Mouse (Mus musculus) Patski (cell line): ENCODE measurements around the gene Ppp2ca. TPM values are rescaled to one million over a fixed set of nuclear protein-coding genes. Genes with fewer than 3 reads are reported as not detected.
A peak's percentile ranks its signal among the peaks of the same experiment; 100 is the strongest.

Source experiments
- ATAC-seq: fragments of 100-300 bp; one replicate; pipeline ENCODE4 v1.8.0; 2021
- CTCF ChIA-PET: fragments of 350-600 bp; sonication (Branson Sonifier 250); formaldehyde crosslinking; loops from one replicate; lab custom pipeline; 2022; ENCODE audit warnings: inconsistent platforms; lab: Charles Lee
- POLR2A ChIA-PET: fragments of 350-600 bp; sonication (Branson Sonifier 250); formaldehyde crosslinking; loops from one replicate; lab custom pipeline; 2022; ENCODE audit warnings: antibody characterized with exemption, inconsistent platforms; lab: Charles Lee
- DNase-seq: peaks from one replicate; pipeline ENCODE4 v3.0.0-alpha.2; 2011; ENCODE audit warnings: low read depth, low spot score
- H3K27me3 ChIP-seq: fragments of 371-371 bp; one replicate; pipeline ENCODE4 v1.5.1; 2021
- CTCF ChIP-seq: fragments of 100-300 bp; IDR thresholded peaks from one replicate; pipeline ENCODE4 v1.5.1; 2021
- in situ Hi-C: fragments of 300-500 bp; cut with MboI; formaldehyde crosslinking; loops from 3 replicates; pipeline ENCODE4 v1.11.1; 2018; ENCODE audit warnings: low pct_unique_long_range_greater_than_20kb, mixed read lengths
- polyA plus RNA-seq: library from polyadenylated mRNA; unstranded; gene quantifications from one replicate; pipeline ENCODE4 v1.2.3, GENCODE M21; 2021

The Ppp2ca gene
- polyA plus RNA-seq, 1 experiment from 2014 or later = 78.7 TPM

- TF ChIP-seq CTCF = no peak
- ATAC-seq (no peak), DNase-seq (no peak)
- in situ Hi-C loops = no loop called here
- CTCF ChIA-PET = interaction anchor here (1.3 kb wide), 1 partner anchor 277 kb away, joined by 3 read pairs; no protein-coding TSS in a partner anchor
- H3K27me3 ChIP-seq = no peaks in the 10 kb centered on the region
- POLR2A ChIA-PET = no interaction called here
Observed at GRCm38 (mm10) chr11:52094568-52094967, 3.9 kb upstream of the Ppp2ca start.

GRCm38 (mm10) chr11:52097016-52097415 is 1.5 kb upstream of the Ppp2ca start:
- TF ChIP-seq CTCF = no peak
- no peak for DNase-seq
- H3K27me3 ChIP-seq = no peaks in the 10 kb centered on the region
- POLR2A ChIA-PET = no interaction called here
- CTCF ChIA-PET = interaction anchor here (0.8 to 1.8 kb wide), 4 partner anchors 10 to 17 kb away, joined by 3 to 4 read pairs (median 4); no protein-coding TSS in a partner anchor
- in situ Hi-C loops = no loop called here
- no peak for ATAC-seq

GRCm38 (mm10) chr11:52097596-52097995 is 885 bp upstream of the Ppp2ca start:
- H3K27me3 ChIP-seq = no peaks in the 10 kb centered on the region
- TF ChIP-seq CTCF = no peak
- no peak for DNase-seq
- no peak for ATAC-seq
- in situ Hi-C loops = no loop called here
- POLR2A ChIA-PET = no interaction called here
- CTCF ChIA-PET = interaction anchor here (0.8 to 1.8 kb wide), 3 partner anchors 11 to 18 kb away, joined by 3 to 4 read pairs (median 3); no protein-coding TSS in a partner anchor

GRCm38 (mm10) chr11:52099031-52099761 is 715 bp downstream of the Ppp2ca start:
- DNase-seq = no peak
- CTCF ChIA-PET = interaction anchor here (1.1 kb wide), 1 partner anchor 18 kb away, joined by 3 read pairs; no protein-coding TSS in a partner anchor
- in situ Hi-C loops = no loop called here
- peak; percentile 60 for ATAC-seq
- no peak for TF ChIP-seq CTCF
- POLR2A ChIA-PET = interaction anchor here (0.9 to 1.2 kb wide), 2 partner anchors 18 to 130 kb away, joined by 3 read pairs; no protein-coding TSS in a partner anchor
- no peaks in the 10 kb centered on the region for H3K27me3 ChIP-seq

- ATAC-seq (no peak), DNase-seq (peak; percentile 33)
- no peak for TF ChIP-seq CTCF
- ChIA-PET POLR2A (interaction anchor here (0.9 to 1.2 kb wide), 2 partner anchors 17 to 131 kb away, joined by 3 read pairs; no protein-coding TSS in a partner anchor), CTCF (interaction anchor here (1.1 kb wide), 1 partner anchor 18 kb away, joined by 3 read pairs; no protein-coding TSS in a partner anchor)
- in situ Hi-C loops = no loop called here
- no peaks in the 10 kb centered on the region for H3K27me3 ChIP-seq
Observed at GRCm38 (mm10) chr11:52099771-52100219, 1.3 kb downstream of the Ppp2ca start.

GRCm38 (mm10) chr11:52102977-52103376 is 4.5 kb downstream of the Ppp2ca start:
- ATAC-seq = no peak
- TF ChIP-seq CTCF = no peak
- in situ Hi-C loops = no loop called here

GRCm38 (mm10) chr11:52105503-52105902 is 7.0 kb downstream of the Ppp2ca start:
- ATAC-seq = no peak
- no peak for DNase-seq
- ChIA-PET CTCF (interaction anchor here (1.0 kb wide), 1 partner anchor 13 kb away, joined by 4 read pairs; no protein-coding TSS in a partner anchor), POLR2A (no interaction called here)
- H3K27me3 ChIP-seq = no peaks in the 10 kb centered on the region
- in situ Hi-C loops = no loop called here
- no peak for TF ChIP-seq CTCF

More at GRCm38 (mm10) chr11:52102977-52103376, 4.5 kb downstream of the Ppp2ca start:
- no peaks in the 10 kb centered on the region for H3K27me3 ChIP-seq
- CTCF ChIA-PET = interaction anchor here (0.6 to 1.5 kb wide), 4 partner anchors 14 to 100 kb away, joined by 3 to 4 read pairs (median 4); no protein-coding TSS in a partner anchor
- DNase-seq = no peak
- POLR2A ChIA-PET = no interaction called here

- ChIA-PET POLR2A (interaction anchor here (0.8 kb wide), 1 partner anchor 251 kb away, joined by 3 read pairs; no protein-coding TSS in a partner anchor), CTCF (interaction anchor here (1.0 kb wide), 1 partner anchor 14 kb away, joined by 4 read pairs; no protein-coding TSS in a partner anchor)
- ATAC-seq (no peak), DNase-seq (no peak)
- H3K27me3 ChIP-seq = no peaks in the 10 kb centered on the region
- TF ChIP-seq CTCF = no peak
- in situ Hi-C loops = no loop called here
Observed at GRCm38 (mm10) chr11:52106037-52106436, 7.6 kb downstream of the Ppp2ca start.

GRCm38 (mm10) chr11:52106438-52106837 is 8.0 kb downstream of the Ppp2ca start:
- ATAC-seq (no peak), DNase-seq (no peak)
- no peaks in the 10 kb centered on the region for H3K27me3 ChIP-seq
- ChIA-PET POLR2A (interaction anchor here (0.8 kb wide), 1 partner anchor 251 kb away, joined by 3 read pairs; no protein-coding TSS in a partner anchor), CTCF (interaction anchor here (0.5 kb wide), 1 partner anchor 28 kb away, joined by 3 read pairs; no protein-coding TSS in a partner anchor)
- no peak for TF ChIP-seq CTCF
- in situ Hi-C loops = no loop called here

- in situ Hi-C loops = no loop called here
- DNase-seq (no peak), ATAC-seq (no peak)
- POLR2A ChIA-PET = no interaction called here
- H3K27me3 ChIP-seq = no peaks in the 10 kb centered on the region
- CTCF ChIA-PET = interaction anchor here (0.8 kb wide), 2 partner anchors 12 to 21 kb away, joined by 3 read pairs; no protein-coding TSS in a partner anchor
- TF ChIP-seq CTCF = no peak
Observed at GRCm38 (mm10) chr11:52108796-52109195, 10.3 kb downstream of the Ppp2ca start.
